Mouse (Mus musculus): ENCODE results near the gene Zfp334.

GRCm38 (mm10) chr2:165420195-165420594 is 32.1 kb upstream of the Zfp334 start:
- TF ChIP-seq CTCF (IDR thresholded peaks at IDR 0.05; ENCODE audit: low read depth) (no peak), EP300 (IDR thresholded peaks at IDR 0.05; ENCODE audit: low read depth) (no peak)

Measured in liver, embryonic 14.5 days (tissue).